Mouse (Mus musculus) spleen, adult 2 months (tissue): ENCODE results near the gene Gabarap.

Experiments used
- CTCF ChIP-seq: fragments of 200-500 bp; IDR thresholded peaks from 2 replicates; pipeline ENCODE4 v1.5.1; 2011; ENCODE audit warnings: mild to moderate bottlenecking, inconsistent platforms; ENCODE audit not compliant: insufficient read depth, insufficient read length, insufficient replicate concordance; ENCODE audit errors: extremely low read depth
- POLR2A ChIP-seq: fragments of 200-500 bp; IDR thresholded peaks from 2 replicates; pipeline ENCODE4 v1.6.1; 2011; ENCODE audit warnings: low read depth, low read length, inconsistent platforms

DNA sequence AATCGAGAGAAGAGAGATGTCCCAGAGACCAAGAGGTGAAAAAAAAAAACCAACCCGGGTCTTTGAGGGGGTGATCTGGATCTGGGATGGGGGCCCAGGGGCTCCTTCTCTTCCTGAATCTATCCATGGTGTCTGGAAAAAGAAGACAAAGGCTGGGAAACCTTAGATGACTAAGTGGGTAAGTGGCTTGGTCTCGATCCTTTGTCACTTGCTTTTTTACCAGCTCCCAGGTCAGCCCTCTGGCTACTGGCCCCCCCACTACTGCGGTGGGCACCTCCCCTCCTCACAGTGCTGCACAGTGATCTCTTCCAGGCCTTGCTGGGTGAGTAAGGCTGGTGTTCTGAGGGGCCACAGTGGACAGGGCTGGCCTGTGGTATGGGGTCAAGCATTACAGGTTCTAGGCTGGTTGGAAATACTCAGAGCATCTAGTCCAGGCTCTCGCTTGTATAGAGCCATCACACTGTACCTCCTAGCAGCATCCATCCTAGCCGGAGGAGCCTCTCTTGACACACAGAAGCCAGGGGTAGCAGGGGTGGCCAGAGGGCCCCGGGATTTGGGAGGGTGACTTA lies 26.3 kb downstream of the Gabarap start:
- TF ChIP-seq POLR2A (no peak), CTCF (no peak)
